Mouse (Mus musculus) central nervous system, embryonic 14 days (tissue): ENCODE measurements around the gene Erich6b. TPM values are rescaled to one million over a fixed set of nuclear protein-coding genes. Genes with fewer than 3 reads are reported as not detected.

Experiments
- polyA plus RNA-seq: library from polyadenylated mRNA; depleted of rRNA; stranded (reverse); fragments of >200 nt; gene quantifications from 2 replicates; pipeline ENCODE4 v1.2.3, GENCODE M21; 2012; rRNA removed

Erich6b gene
- polyA plus RNA-seq: not detected in 2 replicates

DNA sequence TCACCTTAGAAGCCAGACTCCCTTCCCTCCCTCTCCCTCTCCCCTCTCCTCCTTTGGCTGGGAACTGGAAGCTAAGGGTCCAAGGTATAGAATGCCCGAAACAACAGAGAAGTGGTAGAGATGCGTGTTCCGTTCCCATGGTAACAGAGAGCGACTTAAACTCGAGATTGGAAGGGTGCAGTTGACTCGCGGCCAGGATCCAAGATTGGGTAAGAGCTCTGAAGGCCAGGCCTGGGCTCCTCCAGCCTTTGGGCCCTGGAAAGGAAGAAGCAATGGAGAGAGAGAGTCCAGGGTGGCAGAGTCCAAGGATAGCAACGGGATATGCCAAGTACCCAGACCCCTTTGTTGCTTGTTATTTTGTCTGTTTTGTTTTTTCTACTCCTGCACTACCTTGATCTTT lies at the start of gene Erich6b:
Erich6b (plus strand) TSS at position 180 of the 400 bp plus-strand sequence.

DNA sequence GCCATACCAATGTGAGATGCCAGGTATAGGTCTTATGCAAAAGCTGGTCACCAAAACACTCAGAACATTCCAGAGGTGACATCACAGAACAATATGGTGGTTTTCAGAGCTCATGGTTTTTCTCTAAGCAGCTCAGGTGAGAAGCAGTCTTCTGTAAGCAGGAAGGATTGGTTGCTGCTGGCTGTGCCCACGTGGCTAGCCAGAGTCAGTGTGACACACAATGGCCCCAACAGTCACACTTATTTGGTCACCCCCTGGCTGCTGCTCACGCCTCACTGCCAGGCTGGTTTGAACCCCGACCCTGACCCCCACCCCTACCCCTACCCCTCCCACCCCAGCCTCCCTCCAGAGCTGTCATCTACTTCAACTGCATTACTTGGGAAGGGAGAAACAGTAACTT lies 49.1 kb upstream of the Erich6b start, which contains the start of gene Spert:
Spert (minus strand) TSS at position 139 of the 400 bp plus-strand sequence.

Other genes starting within 250 kb of the Erich6b start
- gene Siah3, start 186.3 kb upstream of the Erich6b start, polyA plus RNA-seq: 8.3 and 9.6 TPM in 2 replicates
- gene Spert, start 49.1 kb upstream of the Erich6b start, polyA plus RNA-seq: not detected in 2 replicates
- 27.4 and 29.1 TPM in 2 replicates for gene Cog3, start 112.3 kb downstream of the Erich6b start, polyA plus RNA-seq
- 15.7 and 17.4 TPM in 2 replicates for gene Slc25a30, start 144.8 kb downstream of the Erich6b start, polyA plus RNA-seq
- 1,816 and 1,943 TPM in 2 replicates for gene Tpt1, start 202.8 kb downstream of the Erich6b start, polyA plus RNA-seq